In the genomic region with DNA sequence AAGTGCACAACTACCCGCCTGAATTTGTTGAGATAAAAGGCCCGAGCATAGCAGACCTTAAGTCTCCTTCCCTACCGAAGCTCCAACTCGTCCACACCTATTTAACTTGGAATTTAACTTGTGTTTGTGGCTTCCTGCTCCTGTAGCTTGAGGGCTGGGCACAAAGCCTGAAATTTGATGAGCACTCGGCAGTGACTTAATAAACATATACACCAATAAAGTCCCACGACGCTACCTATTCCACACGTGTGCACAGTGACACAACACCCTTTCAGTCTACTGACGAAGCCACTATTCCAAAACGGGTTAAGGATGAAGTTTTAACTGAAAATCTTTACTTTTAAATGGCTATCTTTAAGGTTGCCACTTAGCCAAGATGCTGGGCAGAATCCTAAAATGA, we compare ENCODE assay signal across 8 mouse cellular contexts. TPM values are rescaled to one million over a fixed set of nuclear protein-coding genes. Genes with fewer than 3 reads are reported as not detected.
DNase-seq lines count a peak whose midpoint lies in the region; ATAC-seq and TF ChIP-seq lines count a peak whose summit lies in the region.

No protein-coding gene starts in this region.

- WGBS in lung, embryonic 14.5 days: 3% methylated on average over 10 of the region's 10 CpGs
- 5% methylated on average over 10 of the region's 10 CpGs for WGBS in embryonic facial prominence, embryonic 12.5 days
- 2% methylated on average over 10 of the region's 10 CpGs for WGBS in intestine, postnatal 0 days
- WGBS in neural tube, embryonic 14.5 days: 14% methylated on average over 10 of the region's 10 CpGs

- ATAC-seq in lung, embryonic 14.5 days (ENCODE audit: insufficient read depth): no peak
- no peak for ATAC-seq in embryonic facial prominence, embryonic 12.5 days (ENCODE audit: insufficient number of reproducible peaks, insufficient read depth, low FRiP score, low TSS enrichment)
- ATAC-seq in intestine, postnatal 0 days: no peak
- no peak for ATAC-seq in neural tube, embryonic 14.5 days (ENCODE audit: low read depth)
- no peak for ATAC-seq in CD4-positive, CD25-positive, alpha-beta regulatory T cell, adult 4 months

- H3K9ac ChIP-seq in lung, embryonic 14.5 days: peak overlapping the region; percentile 71
- H3K9ac ChIP-seq in embryonic facial prominence, embryonic 12.5 days: peak overlapping the region; percentile 66
- H3K9ac ChIP-seq in intestine, postnatal 0 days (ENCODE audit: low read depth, low read length): peak overlapping the region; percentile 68
- H3K9ac ChIP-seq in neural tube, embryonic 14.5 days (replicated peaks; ENCODE audit: low read depth, low read length): peak overlapping the region; percentile 65

- no peaks in the 10 kb centered on the region for H3K27me3 ChIP-seq in lung, embryonic 14.5 days (ENCODE audit: insufficient read depth, low read length)
- H3K27me3 ChIP-seq in embryonic facial prominence, embryonic 12.5 days: no peaks in the 10 kb centered on the region
- H3K27me3 ChIP-seq in intestine, postnatal 0 days (replicated peaks; ENCODE audit: control insufficient read depth, insufficient read depth, low read length): no peaks in the 10 kb centered on the region
- no peaks in the 10 kb centered on the region for H3K27me3 ChIP-seq in neural tube, embryonic 14.5 days (ENCODE audit: control insufficient read depth, insufficient read depth, low read length)

- peak overlapping the region; percentile 77 for H3K4me3 ChIP-seq in lung, embryonic 14.5 days (ENCODE audit: low read depth, low read length)
- H3K4me3 ChIP-seq in embryonic facial prominence, embryonic 12.5 days: peak overlapping the region; percentile 60
- H3K4me3 ChIP-seq in intestine, postnatal 0 days (ENCODE audit: low read depth, low read length): peak overlapping the region; percentile 62
- H3K4me3 ChIP-seq in neural tube, embryonic 14.5 days (ENCODE audit: low read depth, low read length): peak overlapping the region; percentile 70

- H3K4me2 ChIP-seq in lung, embryonic 14.5 days: peak overlapping the region; percentile 89
- peak overlapping the region; percentile 83 for H3K4me2 ChIP-seq in embryonic facial prominence, embryonic 12.5 days (replicated peaks)
- peak overlapping the region; percentile 91 for H3K4me2 ChIP-seq in intestine, postnatal 0 days (replicated peaks; ENCODE audit: low read depth)
- peak overlapping the region; percentile 96 for H3K4me2 ChIP-seq in neural tube, embryonic 14.5 days (ENCODE audit: low read depth, low read length)

- no peak for TF ChIP-seq CTCF in lung, embryonic 14.5 days (IDR thresholded peaks at IDR 0.05; ENCODE audit: low read depth)
- no peak for TF ChIP-seq CTCF in intestine, postnatal 0 days (IDR thresholded peaks at IDR 0.05; ENCODE audit: low read depth)

- H3K36me3 ChIP-seq in lung, embryonic 14.5 days (ENCODE audit: insufficient read depth): peaks cover 39% of the 10 kb centered on the region
- H3K36me3 ChIP-seq in embryonic facial prominence, embryonic 12.5 days: peaks cover 34% of the 10 kb centered on the region
- H3K36me3 ChIP-seq in intestine, postnatal 0 days (ENCODE audit: control insufficient read depth, insufficient read depth): peaks cover 17% of the 10 kb centered on the region
- H3K36me3 ChIP-seq in neural tube, embryonic 14.5 days (ENCODE audit: control insufficient read depth, insufficient read depth, low read length): peaks cover 26% of the 10 kb centered on the region; the same call in 1 of the 2 replicates

- no peak for DNase-seq in lung, embryonic 14.5 days
- DNase-seq in lung, postnatal 14 days: no peak
- DNase-seq in thymus, postnatal 0 days (ENCODE audit: low spot score): no peak
- DNase-seq in kidney, adult 9 months: no peak

- H3K27ac ChIP-seq in lung, embryonic 14.5 days (ENCODE audit: low read depth): no peak overlapping the region
- no peak overlapping the region for H3K27ac ChIP-seq in embryonic facial prominence, embryonic 12.5 days
- no peak overlapping the region; the same call in 1 of the 2 replicates for H3K27ac ChIP-seq in intestine, postnatal 0 days (ENCODE audit: low read depth, low read length)
- H3K27ac ChIP-seq in neural tube, embryonic 14.5 days (ENCODE audit: low read depth, low read length): no peak overlapping the region

- H3K9me3 ChIP-seq in lung, embryonic 14.5 days (ENCODE audit: low read depth, low read length): no peaks in the 10 kb centered on the region
- no peaks in the 10 kb centered on the region for H3K9me3 ChIP-seq in embryonic facial prominence, embryonic 12.5 days
- H3K9me3 ChIP-seq in intestine, postnatal 0 days (ENCODE audit: control insufficient read depth): no peaks in the 10 kb centered on the region
- no peaks in the 10 kb centered on the region for H3K9me3 ChIP-seq in neural tube, embryonic 14.5 days (ENCODE audit: control insufficient read depth, low read length)

- 0 out of 2 replicates have a peak, but pooled peaks cover 5% of the 10 kb centered on the region for H3K4me1 ChIP-seq in lung, embryonic 14.5 days (ENCODE audit: insufficient read depth)
- 0 out of 2 replicates have a peak, but pooled peaks cover 6% of the 10 kb centered on the region for H3K4me1 ChIP-seq in embryonic facial prominence, embryonic 12.5 days
- peaks cover 2% of the 10 kb centered on the region; the same call in 1 of the 2 replicates for H3K4me1 ChIP-seq in intestine, postnatal 0 days (replicated peaks; ENCODE audit: control insufficient read depth, insufficient read depth, low read length)
- H3K4me1 ChIP-seq in neural tube, embryonic 14.5 days (ENCODE audit: control insufficient read depth, insufficient read depth, low read length): peaks cover 9% of the 10 kb centered on the region

RNA-seq across cellular contexts. Expression of a gene that starts 0.7 kb away (rescaled TPM):
- polyA plus RNA-seq in lung, embryonic 14.5 days (2014; fragmentation: Nextera tagmentation; extraction: Ambion mirVana): 19.8 and 20.9 TPM in 2 replicates
- polyA plus RNA-seq in embryonic facial prominence, embryonic 12.5 days (2016; fragmentation: Nextera tagmentation; extraction: Ambion mirVana): 30.2 and 32.6 TPM in 2 replicates
- polyA plus RNA-seq in intestine, postnatal 0 days (2015; fragmentation: Nextera tagmentation; extraction: Ambion mirVana): 5.9 and 6.8 TPM in 2 replicates
- polyA plus RNA-seq in neural tube, embryonic 14.5 days (2014; fragmentation: Nextera tagmentation; extraction: Ambion mirVana): 12.4 and 12.9 TPM in 2 replicates
- 17.7 and 17.9 TPM in 2 replicates for polyA plus RNA-seq in thymus, postnatal 0 days (2015; fragmentation: Nextera tagmentation; extraction: Ambion mirVana)
- 10 to 100 TPM in 1 of 2 experiments, 1 to 10 TPM in 1; 5.9 to 16.8 TPM for polyA plus RNA-seq in CD4-positive, CD25-positive, alpha-beta regulatory T cell, adult 4 months (2017; shearing (Covaris generic))

RNA-seq across cellular contexts. Expression of a gene that starts 22.7 kb away (rescaled TPM):
- polyA plus RNA-seq in lung, embryonic 14.5 days (2014; fragmentation: Nextera tagmentation; extraction: Ambion mirVana): 48.3 and 48.4 TPM in 2 replicates
- 77.0 and 79.8 TPM in 2 replicates for polyA plus RNA-seq in embryonic facial prominence, embryonic 12.5 days (2016; fragmentation: Nextera tagmentation; extraction: Ambion mirVana)
- polyA plus RNA-seq in intestine, postnatal 0 days (2015; fragmentation: Nextera tagmentation; extraction: Ambion mirVana): 33.6 and 34.2 TPM in 2 replicates
- polyA plus RNA-seq in neural tube, embryonic 14.5 days (2014; fragmentation: Nextera tagmentation; extraction: Ambion mirVana): 79.5 and 79.8 TPM in 2 replicates
- 81.2 and 81.7 TPM in 2 replicates for polyA plus RNA-seq in thymus, postnatal 0 days (2015; fragmentation: Nextera tagmentation; extraction: Ambion mirVana)
- 100 to 1,000 TPM in 1 of 2 experiments, 10 to 100 TPM in 1; 91.3 to 111 TPM for polyA plus RNA-seq in CD4-positive, CD25-positive, alpha-beta regulatory T cell, adult 4 months (2017; shearing (Covaris generic))
